Mouse (Mus musculus) forebrain, embryonic 11.5 days (tissue): ENCODE measurements around the gene Ppp1r9a. TPM values are rescaled to one million over a fixed set of nuclear protein-coding genes. Genes with fewer than 3 reads are reported as not detected.

ENCODE experiments used
- ATAC-seq: fragments of 200-750 bp; cut with Nextera tagmentation; replicated peaks from 2 replicates; pipeline ENCODE4 v1.8.0; 2017; ENCODE audit warnings: moderate TSS enrichment; ENCODE audit not compliant: low FRiP score
- DNase-seq: peaks from one replicate; pipeline ENCODE4 v3.0.0-alpha.2; 2017; ENCODE audit warnings: low spot score
- H3K27ac ChIP-seq: fragments of 300-500 bp; sonication (generic); 2 replicates; pipeline ENCODE4 v1.5.1; 2014; ENCODE audit warnings: low read depth, low read length
- H3K27me3 ChIP-seq: fragments of 300-500 bp; sonication (generic); 2 replicates; pipeline ENCODE4 v1.6.1; 2014; ENCODE audit warnings: mild to moderate bottlenecking, low read length, mixed read lengths; ENCODE audit not compliant: control insufficient read depth, insufficient read depth
- H3K36me3 ChIP-seq: fragments of 300-500 bp; sonication (generic); 2 replicates; pipeline ENCODE4 v1.6.1; 2014; ENCODE audit warnings: mild to moderate bottlenecking, low read length, moderate library complexity, mixed read lengths; ENCODE audit not compliant: control insufficient read depth, insufficient read depth
- H3K4me1 ChIP-seq: fragments of 300-500 bp; sonication (generic); replicated peaks from 2 replicates; pipeline ENCODE4 v1.6.1; 2014; ENCODE audit warnings: low read length, mixed read lengths; ENCODE audit not compliant: control insufficient read depth, insufficient read depth
- H3K4me2 ChIP-seq: fragments of 300-500 bp; sonication (generic); 2 replicates; pipeline ENCODE4 v1.6.1; 2014; ENCODE audit warnings: low read depth, mild to moderate bottlenecking, low read length, moderate library complexity, mixed read lengths; ENCODE audit not compliant: severe bottlenecking
- H3K4me3 ChIP-seq: fragments of 300-500 bp; sonication (generic); 2 replicates; pipeline ENCODE4 v1.5.1; 2014; ENCODE audit warnings: low read depth, low read length
- H3K9ac ChIP-seq: fragments of 300-500 bp; sonication (generic); 2 replicates; pipeline ENCODE4 v1.6.1; 2014; ENCODE audit warnings: low read length
- H3K9me3 ChIP-seq: fragments of 300-500 bp; sonication (generic); 2 replicates; pipeline ENCODE4 v1.6.1; 2016; ENCODE audit warnings: low read length, mixed read lengths; ENCODE audit not compliant: control insufficient read depth
- WGBS: fragments of 180-500 bp; shearing (Covaris S2); extraction: QIAGEN DNeasy Blood & Tissue Kit; methylation state at CpG from one replicate; pipeline ENCODE4 v1.1.7; 2014; 5-methylcytosine and 5-hydroxymethylcytosine counted together
- polyA plus RNA-seq: library from polyadenylated mRNA; unstranded; fragments of >200 nt; fragmentation: Nextera tagmentation; extraction: Ambion mirVana; gene quantifications from 2 replicates; pipeline ENCODE4 v1.2.1, GENCODE M21; 2014

The Ppp1r9a gene
- polyA plus RNA-seq, 1 experiment from 2014 or later, result 29.2 TPM

DNA sequence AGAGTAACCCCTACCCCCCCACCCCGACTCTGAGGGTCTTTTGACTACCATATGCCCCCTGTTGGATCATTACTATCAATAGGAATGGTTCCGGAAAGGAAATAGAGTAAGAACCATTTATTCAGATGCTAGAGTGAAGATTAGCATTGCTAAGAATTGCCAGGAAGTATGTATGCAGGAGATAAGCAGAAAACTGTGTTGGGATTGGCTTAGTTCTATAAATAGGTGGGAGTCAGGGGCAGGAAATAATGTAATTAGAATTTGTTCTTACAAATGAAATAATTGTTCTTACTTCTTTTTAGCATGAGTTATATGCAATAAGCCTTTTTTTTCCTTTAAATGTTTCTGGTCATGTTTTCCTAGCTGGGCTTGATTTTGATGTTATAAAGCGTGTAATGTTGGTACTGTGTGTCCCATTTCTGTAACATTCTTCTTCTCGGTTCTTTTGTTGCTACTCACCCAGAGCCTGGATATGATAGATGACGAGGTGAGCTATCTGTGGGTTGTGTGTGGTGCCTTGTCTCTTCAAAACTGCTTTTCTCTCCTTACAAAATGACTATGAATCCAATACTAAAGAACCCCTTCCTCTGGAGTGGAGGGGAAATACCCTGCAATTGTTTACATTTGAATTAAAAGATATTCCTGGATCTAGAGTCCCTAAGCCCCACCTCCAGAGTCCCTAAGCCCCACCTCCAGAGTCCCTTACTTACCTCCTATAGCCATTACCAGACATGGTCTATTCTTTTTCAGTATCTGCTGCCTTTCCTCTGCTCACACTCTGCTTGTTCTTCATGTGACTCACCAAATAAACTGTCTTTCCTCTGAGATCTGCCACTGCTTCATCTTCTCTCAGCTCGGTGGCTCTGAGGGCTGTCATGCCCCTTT lies 254.1 kb downstream of the Ppp1r9a start:
- WGBS, result 83% methylated on average over 6 of the region's 6 CpGs
- Histone ChIP-seq H3K4me2 (no peak overlapping the region), H3K27ac (no peak overlapping the region), H3K36me3 (no peaks in the 10 kb centered on the region), H3K9ac (no peak overlapping the region), H3K4me1 (no peaks in the 10 kb centered on the region), H3K4me3 (no peak overlapping the region), H3K9me3 (no peaks in the 10 kb centered on the region), H3K27me3 (no peaks in the 10 kb centered on the region)
- no peak for ATAC-seq
- no peak for DNase-seq

DNA sequence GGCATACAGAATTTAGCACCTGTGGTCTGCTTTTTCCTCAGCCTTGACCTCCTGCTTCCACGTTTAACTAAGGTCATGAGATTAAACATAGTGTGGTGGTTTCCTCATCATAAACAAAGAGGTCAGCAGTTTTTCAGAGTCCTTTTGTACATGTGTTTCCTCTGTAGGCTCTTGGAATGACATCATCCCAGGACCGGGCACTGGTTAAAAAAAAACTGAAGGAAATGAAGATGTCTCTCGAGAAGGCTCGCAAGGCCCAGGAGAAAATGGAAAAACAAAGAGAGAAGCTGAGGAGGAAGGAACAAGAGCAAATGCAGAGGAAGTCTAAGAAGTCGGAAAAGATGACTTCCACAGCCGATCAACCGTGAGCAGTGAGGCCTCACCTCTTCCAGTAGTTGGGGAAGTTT lies 256.7 kb downstream of the Ppp1r9a start:
- no peak overlapping the region for H3K4me3 ChIP-seq
- H3K9me3 ChIP-seq, result no peaks in the 10 kb centered on the region
- no peak overlapping the region for H3K9ac ChIP-seq
- no peaks in the 10 kb centered on the region for H3K4me1 ChIP-seq
- DNase-seq (no peak), ATAC-seq (no peak)
- no peaks in the 10 kb centered on the region for H3K36me3 ChIP-seq
- 91% methylated on average over 7 of the region's 7 CpGs for WGBS
- H3K27me3 ChIP-seq, result no peaks in the 10 kb centered on the region
- no peak overlapping the region for H3K27ac ChIP-seq
- no peak overlapping the region for H3K4me2 ChIP-seq

DNA sequence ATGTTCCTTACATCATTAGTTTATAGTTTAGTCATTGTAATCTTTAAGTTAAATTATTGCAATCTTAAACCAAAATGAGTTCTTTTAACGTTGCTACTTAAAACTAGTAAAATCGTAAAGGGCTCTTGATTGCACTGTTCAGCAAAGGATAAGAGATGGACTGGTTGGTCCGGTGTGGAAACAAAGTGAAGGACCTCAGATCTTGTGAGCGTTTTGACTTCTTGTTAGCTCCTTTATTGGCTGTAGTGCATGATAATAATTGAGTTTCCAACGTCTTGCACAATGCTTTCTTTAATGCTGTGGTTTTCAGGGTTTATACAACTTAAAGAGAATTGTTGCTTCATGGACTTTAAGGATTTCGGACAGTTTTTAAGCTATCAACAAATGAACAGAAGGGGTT lies 259.3 kb downstream of the Ppp1r9a start:
- H3K9ac ChIP-seq, result no peak overlapping the region
- H3K4me2 ChIP-seq, result no peak overlapping the region
- no peaks in the 10 kb centered on the region for H3K27me3 ChIP-seq
- DNase-seq (no peak), ATAC-seq (no peak)
- no peaks in the 10 kb centered on the region for H3K36me3 ChIP-seq
- no peaks in the 10 kb centered on the region for H3K9me3 ChIP-seq
- H3K4me3 ChIP-seq, result no peak overlapping the region
- H3K27ac ChIP-seq, result no peak overlapping the region
- H3K4me1 ChIP-seq, result 0 out of 2 replicates have a peak, but pooled peaks cover 2% of the 10 kb centered on the region
- 89% methylated on average over 6 of the region's 6 CpGs for WGBS

DNA sequence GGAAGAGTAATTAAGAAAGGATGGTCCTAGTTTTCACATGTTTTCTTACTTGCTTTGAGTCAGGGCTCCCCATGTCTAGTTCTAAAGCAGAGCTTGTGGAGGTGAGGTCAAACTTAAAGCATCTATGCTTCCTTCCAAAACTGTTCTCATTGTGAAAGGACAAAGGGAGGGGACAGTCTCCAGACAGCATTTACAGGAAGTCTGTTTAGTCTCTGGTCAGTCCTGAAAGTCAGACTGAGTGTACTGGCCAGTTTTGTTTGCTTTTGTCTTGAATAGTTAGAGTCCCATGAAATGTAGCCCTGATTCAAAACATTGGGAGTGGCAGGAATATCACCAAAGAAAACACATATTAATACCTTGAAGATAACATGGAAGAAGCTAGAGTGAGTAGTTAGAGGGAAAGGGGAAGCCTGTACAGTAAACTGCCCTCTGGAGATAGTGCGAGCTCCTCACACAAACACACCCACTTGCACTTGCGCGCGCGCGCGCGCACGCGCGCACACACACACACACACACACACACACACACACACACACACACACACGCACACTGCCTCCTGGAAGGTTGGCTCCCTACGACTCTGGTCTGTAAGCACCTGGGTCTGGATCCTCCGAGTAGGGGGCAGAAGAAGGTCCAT lies 260.9 kb downstream of the Ppp1r9a start:
- H3K4me2 ChIP-seq, result no peak overlapping the region
- no peak overlapping the region for H3K9ac ChIP-seq
- WGBS, result 97% methylated on average over 13 of the region's 14 CpGs
- no peak overlapping the region for H3K4me3 ChIP-seq
- H3K27ac ChIP-seq, result no peak overlapping the region
- no peak for DNase-seq
- 0 out of 2 replicates have a peak, but pooled peaks cover 5% of the 10 kb centered on the region for H3K4me1 ChIP-seq
- no peaks in the 10 kb centered on the region for H3K27me3 ChIP-seq
- no peaks in the 10 kb centered on the region for H3K36me3 ChIP-seq
- no peak for ATAC-seq
- H3K9me3 ChIP-seq, result no peaks in the 10 kb centered on the region

DNA sequence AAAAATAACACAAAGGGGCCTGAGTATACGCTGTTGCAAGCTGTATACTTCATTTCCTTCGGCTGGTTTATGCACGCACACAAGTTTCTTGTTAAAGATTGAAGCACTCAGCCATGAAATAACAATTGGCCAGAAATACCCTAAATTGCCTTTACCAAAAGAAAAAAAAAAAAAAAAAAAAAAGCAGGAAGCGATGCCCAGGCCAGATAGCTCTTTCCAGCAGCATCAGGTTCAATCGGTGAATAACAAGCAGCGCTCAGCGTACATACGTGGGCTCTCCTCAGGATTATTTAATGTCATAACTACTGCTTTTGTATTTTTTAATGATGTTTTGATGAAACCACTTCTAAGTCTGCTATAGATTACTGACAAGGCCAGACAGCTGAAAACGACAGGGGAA lies 262.1 kb downstream of the Ppp1r9a start:
- 0 out of 2 replicates have a peak, but pooled peaks cover 5% of the 10 kb centered on the region for H3K4me1 ChIP-seq
- H3K9me3 ChIP-seq, result no peaks in the 10 kb centered on the region
- no peak overlapping the region for H3K9ac ChIP-seq
- WGBS, result 69% methylated on average over 9 of the region's 9 CpGs
- H3K36me3 ChIP-seq, result no peaks in the 10 kb centered on the region
- no peak overlapping the region for H3K4me2 ChIP-seq
- no peak overlapping the region for H3K4me3 ChIP-seq
- H3K27ac ChIP-seq, result no peak overlapping the region
- H3K27me3 ChIP-seq, result no peaks in the 10 kb centered on the region
- no peak for DNase-seq
- no peak for ATAC-seq

DNA sequence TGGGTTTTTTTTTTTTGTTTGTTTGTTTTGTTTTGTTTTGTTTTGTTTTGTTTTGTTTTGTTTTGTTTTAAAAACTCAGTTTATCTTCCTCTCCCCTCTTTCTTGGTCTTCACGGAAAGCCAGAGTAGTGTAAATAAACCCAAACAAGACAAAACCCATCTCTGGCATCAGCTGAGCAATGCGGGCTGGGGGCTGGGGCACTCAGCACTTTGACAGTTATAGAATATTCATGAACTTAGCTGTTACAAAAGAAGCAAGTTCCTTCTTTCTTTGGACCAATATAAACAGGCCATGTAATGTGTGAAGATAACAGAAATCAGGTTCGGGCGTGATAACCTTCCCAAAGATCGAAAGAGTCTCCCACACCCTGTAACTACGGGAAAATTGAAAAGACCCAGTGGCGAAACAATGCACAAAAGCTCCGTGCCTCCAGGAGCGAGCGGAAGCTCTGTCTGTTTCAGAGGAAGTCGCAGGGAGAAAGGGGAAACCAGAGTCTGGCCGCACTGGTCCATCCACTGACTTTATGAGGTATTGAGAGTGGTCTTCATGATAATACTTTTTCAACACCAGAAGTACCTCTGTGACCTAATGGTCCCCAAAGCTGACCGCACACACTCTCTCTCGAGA lies 264.4 kb downstream of the Ppp1r9a start:
- Histone ChIP-seq H3K4me1 (0 out of 2 replicates have a peak, but pooled peaks cover 5% of the 10 kb centered on the region), H3K4me3 (no peak overlapping the region), H3K36me3 (no peaks in the 10 kb centered on the region), H3K9me3 (no peaks in the 10 kb centered on the region), H3K27me3 (no peaks in the 10 kb centered on the region), H3K27ac (no peak overlapping the region), H3K9ac (no peak overlapping the region), H3K4me2 (peak overlapping the region; percentile 18; the same call in 1 of the 2 replicates)
- DNase-seq, result no peak
- WGBS, result 54% methylated on average over 14 of the region's 14 CpGs
- ATAC-seq, result no peak; the same call in 1 of the 2 replicates

DNA sequence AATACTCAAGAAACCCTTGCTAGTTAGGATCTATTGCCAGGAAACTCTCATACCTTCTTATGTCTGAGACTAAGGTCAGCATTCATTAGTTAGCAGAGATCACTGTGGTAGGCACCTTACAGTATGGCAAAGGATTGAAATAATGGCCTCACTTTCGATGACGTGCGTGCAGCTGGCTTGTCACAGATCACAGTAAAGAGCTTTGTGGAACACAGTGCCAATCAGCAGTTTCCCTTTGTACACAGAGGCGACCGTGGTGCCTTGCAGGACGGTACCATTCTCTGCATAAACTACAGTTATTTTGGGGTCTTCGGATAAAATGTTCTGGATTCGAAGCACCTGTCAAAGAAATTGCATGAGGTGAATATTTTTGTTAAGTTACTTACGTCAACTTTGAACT lies 265.4 kb downstream of the Ppp1r9a start:
- ATAC-seq (0 out of 2 replicates have a peak, but pooled peaks have one; percentile 39), DNase-seq (no peak)
- 0 out of 2 replicates have a peak, but pooled peaks cover 5% of the 10 kb centered on the region for H3K4me1 ChIP-seq
- H3K9ac ChIP-seq, result no peak overlapping the region
- no peak overlapping the region for H3K4me2 ChIP-seq
- H3K9me3 ChIP-seq, result no peaks in the 10 kb centered on the region
- 79% methylated on average over 9 of the region's 9 CpGs for WGBS
- no peaks in the 10 kb centered on the region for H3K27me3 ChIP-seq
- no peaks in the 10 kb centered on the region for H3K36me3 ChIP-seq
- no peak overlapping the region for H3K27ac ChIP-seq
- no peak overlapping the region for H3K4me3 ChIP-seq

DNA sequence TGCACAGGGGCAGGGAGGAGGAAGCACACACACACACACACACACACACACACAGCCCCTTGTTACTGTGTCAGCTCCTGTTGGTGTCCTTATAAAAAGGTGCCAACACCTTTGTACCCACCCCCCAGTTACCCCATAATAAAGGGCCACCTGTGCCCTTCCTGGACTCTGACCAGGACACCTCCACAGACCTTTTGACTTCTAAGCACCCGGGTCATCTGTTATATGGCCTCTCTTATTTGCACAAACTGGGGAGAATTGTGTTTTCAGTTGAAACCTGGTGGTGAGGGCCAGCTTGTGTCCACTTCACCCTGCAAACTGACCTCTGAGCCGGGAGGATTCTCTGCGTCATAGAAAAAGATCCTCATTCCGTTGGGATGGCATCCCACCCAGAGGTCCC lies 268.7 kb downstream of the Ppp1r9a start:
- Histone ChIP-seq H3K4me3 (no peak overlapping the region), H3K9ac (no peak overlapping the region), H3K4me1 (0 out of 2 replicates have a peak, but pooled peaks cover 3% of the 10 kb centered on the region), H3K36me3 (no peaks in the 10 kb centered on the region), H3K27me3 (no peaks in the 10 kb centered on the region), H3K27ac (no peak overlapping the region), H3K4me2 (no peak overlapping the region), H3K9me3 (no peaks in the 10 kb centered on the region)
- DNase-seq (no peak), ATAC-seq (no peak)
- WGBS, result 84% methylated on average over 4 of the region's 4 CpGs
